Mouse (Mus musculus) midbrain, embryonic 12.5 days (tissue): ENCODE results near the gene Ctxn1. TPM values are rescaled to one million over a fixed set of nuclear protein-coding genes. Genes with fewer than 3 reads are reported as not detected.

Experiments
- polyA plus RNA-seq: library from polyadenylated mRNA; unstranded; fragments of >200 nt; fragmentation: Nextera tagmentation; extraction: Ambion mirVana; gene quantifications from 2 replicates; pipeline ENCODE4 v1.2.1, GENCODE M21; 2016

The Ctxn1 gene
- polyA plus RNA-seq, 1 experiment from 2014 or later = 170 TPM

Other genes with a start within 250 kb of the Ctxn1 start
- not detected in 2 replicates for gene Cd209f, start 153.4 kb downstream of the Ctxn1 start, polyA plus RNA-seq
- not detected in 2 replicates for gene Cd209g, start 125.2 kb downstream of the Ctxn1 start, polyA plus RNA-seq
- 60.4 and 64.5 TPM in 2 replicates for gene Evi5l, start 92.7 kb downstream of the Ctxn1 start, polyA plus RNA-seq
- 37.1 and 47.6 TPM in 2 replicates for gene Prr36, start 41.8 kb downstream of the Ctxn1 start, polyA plus RNA-seq
- 0.13 TPM in 2 replicates for gene Lrrc8e, start 32.4 kb downstream of the Ctxn1 start, polyA plus RNA-seq
- gene Map2k7, start 20.5 kb downstream of the Ctxn1 start, polyA plus RNA-seq = 45.1 and 48.4 TPM in 2 replicates
- gene Gm49320, start 20.4 kb downstream of the Ctxn1 start, polyA plus RNA-seq = 1.5 and 1.6 TPM in 2 replicates
- gene Tgfbr3l, start 11.1 kb downstream of the Ctxn1 start, polyA plus RNA-seq = 5.0 and 5.3 TPM in 2 replicates
- gene Snapc2, start 6.2 kb downstream of the Ctxn1 start, polyA plus RNA-seq = 61.9 and 63.0 TPM in 2 replicates
- 54.9 and 57.8 TPM in 2 replicates for gene Timm44, start 16.6 kb upstream of the Ctxn1 start, polyA plus RNA-seq
- gene Ccl25, start 65.9 kb upstream of the Ctxn1 start, polyA plus RNA-seq = 23.0 and 24.8 TPM in 2 replicates
- 294 and 302 TPM in 2 replicates for gene Elavl1, start 66.1 kb upstream of the Ctxn1 start, polyA plus RNA-seq
- 20.2 and 21.2 TPM in 2 replicates for gene Cers4, start 233.8 kb upstream of the Ctxn1 start, polyA plus RNA-seq